Mouse (Mus musculus): ENCODE results near the gene Mgat2. TPM values are rescaled to one million over a fixed set of nuclear protein-coding genes. Genes with fewer than 3 reads are reported as not detected.

Gene Mgat2
- total and polyA plus RNA-seq, 3 experiments, result 6.5 to 19.2 (median 18.9) TPM

GRCm38 (mm10) chr12:69216587-69216986 is 32.6 kb downstream of the Mgat2 start:
- Histone ChIP-seq H3K27me3 (ENCODE audit: control insufficient read depth, insufficient read depth, low read length) (no peaks in the 10 kb centered on the region), H3K4me3 (no peak overlapping the region), H3K36me3 (ENCODE audit: control insufficient read depth, insufficient read depth, low read length) (no peaks in the 10 kb centered on the region), H3K27ac (no peak overlapping the region), H3K9ac (ENCODE audit: low read depth, low read length) (no peak overlapping the region), H3K4me1 (ENCODE audit: control insufficient read depth, insufficient read depth, low read length) (no peaks in the 10 kb centered on the region), H3K79me2 (replicated peaks; ENCODE audit: control insufficient read depth, insufficient read depth, low read length) (no peaks in the 10 kb centered on the region)
- intact Hi-C loops (cut with DNase I), result no loop called here
- TF ChIP-seq POLR2A (IDR thresholded peaks at IDR 0.05; ENCODE audit: insufficient read depth, low read depth, low read length), result no peak
- no peak for TF ChIP-seq EP300 (IDR thresholded peaks at IDR 0.05; ENCODE audit: insufficient read depth, low read depth, low read length)
- no peak for TF ChIP-seq CTCF (IDR thresholded peaks at IDR 0.05)
- WGBS, result 87% methylated on average over 7 of the region's 7 CpGs
- no peak for DNase-seq

DNA sequence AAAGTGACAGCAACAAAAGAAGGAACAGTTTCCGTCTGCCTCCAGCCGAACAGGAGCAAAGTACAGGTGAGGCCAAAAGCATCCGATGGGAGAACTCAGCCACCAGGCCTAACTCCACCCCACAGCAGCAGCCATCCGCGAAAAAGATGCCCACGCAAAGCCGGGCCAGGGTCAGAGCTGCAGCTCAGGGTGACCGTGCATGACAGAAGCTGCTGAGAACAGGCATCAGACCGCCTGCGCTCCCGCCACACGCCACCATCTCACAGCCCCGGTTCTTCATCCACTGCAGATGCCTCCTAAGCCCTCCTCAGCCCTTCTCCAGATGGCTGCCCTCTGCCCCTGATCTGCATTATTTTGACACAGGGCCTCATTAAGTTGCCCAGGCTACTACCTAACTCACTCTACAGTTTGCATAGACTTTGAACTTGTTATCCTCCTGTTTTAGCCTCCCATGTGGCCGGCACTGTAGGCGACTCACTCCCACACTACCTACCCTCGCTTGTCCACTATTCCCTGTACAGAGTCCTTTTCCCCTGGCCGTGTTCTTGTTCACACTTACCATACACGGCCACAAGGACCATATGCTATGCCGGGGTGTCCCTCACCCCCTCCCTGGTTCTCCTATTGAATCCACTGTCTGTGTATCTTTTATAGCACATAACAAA is 36.8 kb downstream of the Mgat2 start:
- no peak overlapping the region for H3K9ac ChIP-seq (ENCODE audit: low read depth, low read length)
- no peak for TF ChIP-seq EP300 (IDR thresholded peaks at IDR 0.05; ENCODE audit: insufficient read depth, low read depth, low read length)
- no peak for TF ChIP-seq CTCF (IDR thresholded peaks at IDR 0.05)
- no peak for TF ChIP-seq POLR2A (IDR thresholded peaks at IDR 0.05; ENCODE audit: insufficient read depth, low read depth, low read length)
- intact Hi-C loops (cut with DNase I), result no loop called here
- no peaks in the 10 kb centered on the region for H3K79me2 ChIP-seq (replicated peaks; ENCODE audit: control insufficient read depth, insufficient read depth, low read length)
- H3K36me3 ChIP-seq (ENCODE audit: control insufficient read depth, insufficient read depth, low read length), result no peaks in the 10 kb centered on the region
- H3K27me3 ChIP-seq (ENCODE audit: control insufficient read depth, insufficient read depth, low read length), result no peaks in the 10 kb centered on the region
- 92% methylated on average over 19 of the region's 19 CpGs for WGBS
- H3K4me3 ChIP-seq, result no peak overlapping the region
- H3K4me1 ChIP-seq (ENCODE audit: control insufficient read depth, insufficient read depth, low read length), result no peaks in the 10 kb centered on the region
- no peak overlapping the region for H3K27ac ChIP-seq
- DNase-seq, result no peak

GRCm38 (mm10) chr12:69227776-69228466 is 44.0 kb downstream of the Mgat2 start, which contains the start of gene Pole2:
Pole2 (minus strand) TSS chr12:69228195.
- H3K27me3 ChIP-seq (ENCODE audit: control insufficient read depth, insufficient read depth, low read length), result no peaks in the 10 kb centered on the region
- peak; percentile 90 to 95 for DNase-seq
- H3K79me2 ChIP-seq (replicated peaks; ENCODE audit: control insufficient read depth, insufficient read depth, low read length), result no peaks in the 10 kb centered on the region
- intact Hi-C loops (cut with DNase I), result loop anchor here (2.0 to 5.0 kb wide), 2 partner anchors 15 to 41 kb away; no protein-coding TSS in a partner anchor
- TF ChIP-seq EP300 (IDR thresholded peaks at IDR 0.05; ENCODE audit: insufficient read depth, low read depth, low read length) (no peak), POLR2A (IDR thresholded peaks at IDR 0.05; ENCODE audit: insufficient read depth, low read depth, low read length) (peak; percentile 59; the same call in 1 of the 2 replicates)
- H3K4me3 ChIP-seq, result peak within 1 kb of the TSS; percentile 79
- under 1% methylated on average over 37 of the region's 37 CpGs for WGBS
- peak within 1 kb of the TSS; percentile 61 for H3K9ac ChIP-seq (ENCODE audit: low read depth, low read length)
- peak within 1 kb of the TSS; percentile 64 for H3K27ac ChIP-seq
- no peaks in the 10 kb centered on the region for H3K4me1 ChIP-seq (ENCODE audit: control insufficient read depth, insufficient read depth, low read length)
- H3K36me3 ChIP-seq (ENCODE audit: control insufficient read depth, insufficient read depth, low read length), result no peaks in the 10 kb centered on the region

GRCm38 (mm10) chr12:69229251-69229650 is 45.3 kb downstream of the Mgat2 start:
- Histone ChIP-seq H3K9ac (ENCODE audit: low read depth, low read length) (no peak overlapping the region), H3K27ac (no peak overlapping the region), H3K27me3 (ENCODE audit: control insufficient read depth, insufficient read depth, low read length) (no peaks in the 10 kb centered on the region), H3K4me1 (ENCODE audit: control insufficient read depth, insufficient read depth, low read length) (no peaks in the 10 kb centered on the region), H3K79me2 (replicated peaks; ENCODE audit: control insufficient read depth, insufficient read depth, low read length) (no peaks in the 10 kb centered on the region), H3K36me3 (ENCODE audit: control insufficient read depth, insufficient read depth, low read length) (no peaks in the 10 kb centered on the region), H3K4me3 (no peak overlapping the region)
- TF ChIP-seq CTCF (IDR thresholded peaks at IDR 0.05) (peak; percentile 35), POLR2A (IDR thresholded peaks at IDR 0.05; ENCODE audit: insufficient read depth, low read depth, low read length) (no peak)
- intact Hi-C loops (cut with DNase I), result loop anchor here (2.0 to 5.0 kb wide), 2 partner anchors 14 to 42 kb away; no protein-coding TSS in a partner anchor
- 71% methylated on average over 2 of the region's 2 CpGs for WGBS
- no peak for DNase-seq

GRCm38 (mm10) chr12:69235782-69236181 is 51.8 kb downstream of the Mgat2 start:
- TF ChIP-seq CTCF (IDR thresholded peaks at IDR 0.05) (no peak), EP300 (IDR thresholded peaks at IDR 0.05; ENCODE audit: insufficient read depth, low read depth, low read length) (no peak), POLR2A (IDR thresholded peaks at IDR 0.05; ENCODE audit: insufficient read depth, low read depth, low read length) (no peak)
- WGBS, result 90% methylated on average over 6 of the region's 6 CpGs
- Histone ChIP-seq H3K79me2 (replicated peaks; ENCODE audit: control insufficient read depth, insufficient read depth, low read length) (no peaks in the 10 kb centered on the region), H3K9ac (ENCODE audit: low read depth, low read length) (no peak overlapping the region), H3K4me1 (ENCODE audit: control insufficient read depth, insufficient read depth, low read length) (no peaks in the 10 kb centered on the region), H3K36me3 (ENCODE audit: control insufficient read depth, insufficient read depth, low read length) (no peaks in the 10 kb centered on the region), H3K27ac (no peak overlapping the region), H3K27me3 (ENCODE audit: control insufficient read depth, insufficient read depth, low read length) (no peaks in the 10 kb centered on the region), H3K4me3 (no peak overlapping the region)
- intact Hi-C loops (cut with DNase I), result no loop called here
- DNase-seq, result no peak

Small RNA genes within 50 kb of the gene (microRNA-seq; reads per million reads assigned to microRNA genes)
- gene Gm47287 (0 reads per million in 2 experiments), gene Gm47295 (0.39 to 1.1 reads per million in 2 experiments)

Other genes starting within 250 kb of the Mgat2 start
- gene Rps29, start 25.0 kb upstream of the Mgat2 start, total RNA-seq (2021), result 1,000 to 10,000 TPM; 1,353 to 1,535 TPM
- gene Rps29, start 25.0 kb upstream of the Mgat2 start, polyA plus RNA-seq (2012; rRNA removed), result 945 and 1,207 TPM in 2 replicates
- gene Lrr1, start 15.3 kb upstream of the Mgat2 start, total RNA-seq (2021), result not detected
- not detected in 2 replicates for gene Lrr1, start 15.3 kb upstream of the Mgat2 start, polyA plus RNA-seq (2012; rRNA removed)
- gene Rpl36al, start 74 bp upstream of the Mgat2 start, total RNA-seq (2021), result 100 to 1,000 TPM; 196 to 230 TPM
- gene Rpl36al, start 74 bp upstream of the Mgat2 start, polyA plus RNA-seq (2012; rRNA removed), result 91.2 and 92.2 TPM in 2 replicates
- 1 to 10 TPM; 2.2 to 3.1 TPM for gene Gm49383, start 12.9 kb downstream of the Mgat2 start, total RNA-seq (2021)
- 1.00 and 2.1 TPM in 2 replicates for gene Gm49383, start 12.9 kb downstream of the Mgat2 start, polyA plus RNA-seq (2012; rRNA removed)
- gene Dnaaf2, start 14.3 kb downstream of the Mgat2 start, total RNA-seq (2021), result under 1 TPM; 0.50 to 0.80 TPM
- 0.67 and 0.94 TPM in 2 replicates for gene Dnaaf2, start 14.3 kb downstream of the Mgat2 start, polyA plus RNA-seq (2012; rRNA removed)
- gene Gm49384, start 20.1 kb downstream of the Mgat2 start, total RNA-seq (2021), result 1 to 10 TPM; 1.7 to 1.8 TPM
- not detected in 2 replicates for gene Gm49384, start 20.1 kb downstream of the Mgat2 start, polyA plus RNA-seq (2012; rRNA removed)
- gene Pole2, start 44.0 kb downstream of the Mgat2 start, total RNA-seq (2021), result under 1 TPM; 0.27 to 0.63 TPM
- 1.00 and 1.4 TPM in 2 replicates for gene Pole2, start 44.0 kb downstream of the Mgat2 start, polyA plus RNA-seq (2012; rRNA removed)
- 10 to 100 TPM; 34.6 to 38.7 TPM for gene Klhdc1, start 57.0 kb downstream of the Mgat2 start, total RNA-seq (2021)
- 10.2 and 10.5 TPM in 2 replicates for gene Klhdc1, start 57.0 kb downstream of the Mgat2 start, polyA plus RNA-seq (2012; rRNA removed)
- 100 to 1,000 TPM in 1 of 2 experiments, 10 to 100 TPM in 1; 93.1 to 114 TPM for gene Klhdc2, start 112.5 kb downstream of the Mgat2 start, total RNA-seq (2021)
- 46.7 and 81.4 TPM in 2 replicates for gene Klhdc2, start 112.5 kb downstream of the Mgat2 start, polyA plus RNA-seq (2012; rRNA removed)
- gene Nemf, start 173.0 kb downstream of the Mgat2 start, total RNA-seq (2021), result 10 to 100 TPM; 21.9 to 22.7 TPM
- 3.8 and 10.5 TPM in 2 replicates for gene Nemf, start 173.0 kb downstream of the Mgat2 start, polyA plus RNA-seq (2012; rRNA removed)
- gene Arf6, start 188.0 kb downstream of the Mgat2 start, total RNA-seq (2021), result 10 to 100 TPM; 35.0 to 38.7 TPM
- gene Arf6, start 188.0 kb downstream of the Mgat2 start, polyA plus RNA-seq (2012; rRNA removed), result 30.3 and 32.9 TPM in 2 replicates
- gene Gm9887, start 188.3 kb downstream of the Mgat2 start, total RNA-seq (2021), result under 1 TPM; 0.39 to 0.84 TPM
- gene Gm9887, start 188.3 kb downstream of the Mgat2 start, polyA plus RNA-seq (2012; rRNA removed), result 0.80 TPM in 1 of 2 replicates, not detected in the other